Mouse (Mus musculus) T-cell, adult 2 months (primary cell): ENCODE data around the gene Sgk1.

Experiments used
- DNase-seq: peaks from one replicate; pipeline ENCODE4 v3.0.0; 2022; ENCODE audit warnings: low spot score

Gene Sgk1

GRCm38 (mm10) chr10:22000491-22001306 lies 118.7 kb downstream of the Sgk1 start:
- DNase-seq: no peak

DNA sequence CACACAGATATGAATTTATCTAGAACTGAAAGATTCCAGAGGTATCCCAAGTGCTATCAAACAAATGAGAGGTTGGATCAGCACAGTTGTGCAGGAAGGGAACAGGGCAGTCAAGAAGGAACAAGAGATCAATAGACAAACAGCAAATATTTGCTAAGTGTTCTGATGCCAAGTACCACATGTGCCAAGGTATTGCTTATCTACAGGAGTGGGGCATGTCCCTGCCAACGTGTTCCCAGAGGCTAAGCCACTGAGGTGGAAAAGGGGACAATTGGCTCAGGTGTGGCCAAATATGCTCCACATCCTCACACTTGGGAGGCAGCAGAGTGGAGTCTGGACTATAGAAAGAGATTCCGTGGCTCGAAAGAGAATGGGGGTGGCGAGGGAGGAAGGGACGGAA lies 119.6 kb downstream of the Sgk1 start:
- no peak for DNase-seq

DNA sequence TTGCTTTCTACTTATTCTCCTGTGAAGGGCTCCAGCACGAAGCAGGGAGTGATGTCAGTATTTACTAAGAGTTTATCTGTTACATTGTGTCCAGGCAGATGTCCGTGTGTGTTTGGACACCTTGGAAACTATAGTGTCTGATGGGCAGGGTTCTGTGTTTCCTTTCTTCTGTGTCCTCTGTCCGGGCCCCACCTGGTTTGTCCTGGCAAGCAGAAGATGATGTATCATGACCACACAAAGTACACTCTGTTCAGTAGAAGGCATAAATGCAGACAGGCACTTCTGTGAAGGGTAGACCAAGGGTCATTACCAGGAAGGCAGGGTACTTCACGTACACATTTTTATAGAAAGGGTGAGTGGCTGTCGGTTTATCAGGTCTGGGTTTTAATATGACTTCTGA lies 122.8 kb downstream of the Sgk1 start:
- DNase-seq: no peak

GRCm38 (mm10) chr10:22007160-22007801 lies 125.3 kb downstream of the Sgk1 start:
- DNase-seq: no peak

DNA sequence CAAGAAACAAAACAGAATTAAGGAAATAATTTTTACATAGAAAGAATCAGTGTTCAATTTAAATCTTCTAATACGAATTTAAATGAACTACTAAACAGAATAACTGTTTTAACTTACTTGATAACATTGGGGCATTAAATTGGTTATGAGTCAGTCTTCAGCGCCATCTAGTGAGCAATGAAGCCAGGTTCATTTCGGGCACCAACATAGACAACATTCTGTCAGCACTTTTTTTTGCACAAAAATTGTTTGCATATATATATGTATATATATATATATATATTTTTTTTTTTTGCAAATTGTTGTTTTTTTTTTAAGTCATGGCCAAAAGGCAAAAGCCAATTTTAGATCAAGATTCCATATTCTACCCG lies 125.8 kb downstream of the Sgk1 start:
- peak; percentile 57 for DNase-seq

DNA sequence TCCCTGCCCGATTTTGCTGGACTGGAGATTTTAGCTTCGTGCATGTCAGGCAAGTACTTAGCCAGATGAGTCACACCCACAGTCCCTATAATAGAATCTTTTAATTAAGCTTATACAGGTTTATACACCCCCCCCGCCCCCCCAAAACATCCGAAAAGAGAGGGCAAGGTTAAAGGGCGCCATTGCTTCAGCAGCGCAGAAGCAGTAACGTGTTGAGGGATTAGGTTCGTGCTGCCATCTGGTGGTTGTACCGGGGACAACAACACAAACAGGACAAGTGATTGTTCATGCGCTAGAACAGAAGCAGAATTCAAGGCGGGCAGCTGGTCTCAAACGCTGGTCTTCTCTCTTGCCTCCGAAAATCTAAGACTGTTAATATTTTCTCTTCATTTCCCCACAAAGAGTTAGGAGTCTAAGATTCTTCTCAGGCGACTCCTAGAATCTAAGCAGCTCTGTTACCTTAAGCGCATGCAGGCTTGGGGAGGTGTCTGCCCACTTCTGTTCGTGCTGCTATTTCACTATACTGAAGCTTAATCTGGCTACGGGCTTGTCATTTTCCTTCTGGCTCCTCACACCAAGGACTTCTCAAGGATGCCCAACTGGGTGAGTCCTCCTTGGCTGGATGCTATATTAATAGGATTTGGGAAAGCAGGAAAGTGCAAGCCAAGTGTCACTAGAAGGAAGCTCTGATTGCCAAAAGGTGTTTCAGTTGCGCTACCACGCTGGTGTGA lies 128.3 kb downstream of the Sgk1 start:
- peak; percentile 71 for DNase-seq

DNA sequence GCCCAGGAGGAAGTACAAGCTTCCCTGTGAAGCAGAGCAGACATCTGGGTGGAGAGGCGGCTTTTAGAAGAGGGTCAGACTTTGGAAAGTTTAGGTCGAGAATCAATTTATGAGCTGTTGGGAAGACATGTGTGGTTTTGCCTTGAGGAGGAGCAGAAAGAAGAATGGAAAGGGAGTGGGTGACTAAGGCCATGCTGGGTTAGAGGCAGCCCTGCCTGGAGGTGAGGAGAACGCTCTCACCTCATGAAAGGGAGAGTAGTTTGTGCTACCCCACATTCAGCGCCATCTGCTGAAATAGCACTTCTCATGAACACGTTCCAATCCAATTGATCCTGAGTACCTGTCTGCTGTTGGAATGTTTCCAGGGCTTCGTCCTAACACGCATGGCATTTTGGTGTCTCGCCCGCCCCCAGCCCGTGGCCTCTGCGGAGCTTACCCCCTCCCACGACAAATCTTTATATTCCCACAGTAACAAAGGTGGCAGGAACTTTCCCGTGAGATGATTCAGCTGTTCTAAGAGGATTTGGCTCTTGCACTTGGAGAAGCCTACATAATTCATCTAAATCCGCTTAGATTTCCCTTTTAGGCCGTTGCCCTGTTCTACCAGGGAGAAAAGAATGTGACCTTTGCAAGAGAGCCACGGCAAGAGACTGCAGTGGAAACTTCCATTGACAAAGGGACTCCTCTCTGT lies 135.6 kb downstream of the Sgk1 start:
- DNase-seq: no peak

GRCm38 (mm10) chr10:22018618-22019017 lies 136.6 kb downstream of the Sgk1 start:
- no peak for DNase-seq

GRCm38 (mm10) chr10:22034303-22034702 lies 152.3 kb downstream of the Sgk1 start:
- DNase-seq: peak; percentile 23

- DNase-seq: peak; percentile 39
Measured at GRCm38 (mm10) chr10:22036256-22036655, 154.3 kb downstream of the Sgk1 start.
